Mouse (Mus musculus) testis, adult 2 months (tissue): ENCODE measurements around the gene Bckdha. TPM values are rescaled to one million over a fixed set of nuclear protein-coding genes. Genes with fewer than 3 reads are reported as not detected.

ENCODE experiments used
- H3K27ac ChIP-seq: fragments of 200-500 bp; 2 replicates; pipeline ENCODE4 v1.5.1; 2012; ENCODE audit warnings: low read depth, low read length; ENCODE audit not compliant: control insufficient read depth, insufficient read depth
- H3K27me3 ChIP-seq: fragments of 200-500 bp; 2 replicates; pipeline ENCODE4 v1.6.1; 2012; ENCODE audit warnings: mild to moderate bottlenecking, low read length, moderate library complexity; ENCODE audit not compliant: control insufficient read depth, insufficient read depth
- H3K36me3 ChIP-seq: fragments of 200-500 bp; 2 replicates; pipeline ENCODE4 v1.6.1; 2012; ENCODE audit warnings: mild to moderate bottlenecking, low read length; ENCODE audit not compliant: control insufficient read depth, insufficient read depth
- H3K4me1 ChIP-seq: fragments of 200-500 bp; 2 replicates; pipeline ENCODE4 v1.6.1; 2012; ENCODE audit warnings: low read length; ENCODE audit not compliant: control insufficient read depth, insufficient read depth
- H3K4me3 ChIP-seq: fragments of 200-500 bp; 2 replicates; pipeline ENCODE4 v1.5.1; 2012; ENCODE audit warnings: low read depth, mild to moderate bottlenecking, low read length, moderate library complexity, mixed read lengths; ENCODE audit not compliant: control insufficient read depth
- CTCF ChIP-seq: fragments of 200-500 bp; IDR thresholded peaks from 2 replicates; pipeline ENCODE4 v1.5.1; 2012; ENCODE audit warnings: low read depth, mild to moderate bottlenecking, inconsistent platforms, low read length, moderate library complexity; ENCODE audit not compliant: control insufficient read depth, insufficient read depth, insufficient replicate concordance
- POLR2A ChIP-seq: fragments of 200-500 bp; IDR thresholded peaks from 2 replicates; pipeline ENCODE4 v1.6.1; 2012; ENCODE audit warnings: low read depth, mild to moderate bottlenecking, inconsistent platforms, low read length, moderate library complexity; ENCODE audit not compliant: control insufficient read depth
- polyA plus RNA-seq: library from polyadenylated mRNA; depleted of rRNA; stranded (reverse); fragments of >200 nt; gene quantifications from 2 replicates; pipeline ENCODE4 v1.2.3, GENCODE M21; 2012; rRNA removed

The Bckdha gene
- polyA plus RNA-seq, 1 experiment = 69.0 TPM

DNA sequence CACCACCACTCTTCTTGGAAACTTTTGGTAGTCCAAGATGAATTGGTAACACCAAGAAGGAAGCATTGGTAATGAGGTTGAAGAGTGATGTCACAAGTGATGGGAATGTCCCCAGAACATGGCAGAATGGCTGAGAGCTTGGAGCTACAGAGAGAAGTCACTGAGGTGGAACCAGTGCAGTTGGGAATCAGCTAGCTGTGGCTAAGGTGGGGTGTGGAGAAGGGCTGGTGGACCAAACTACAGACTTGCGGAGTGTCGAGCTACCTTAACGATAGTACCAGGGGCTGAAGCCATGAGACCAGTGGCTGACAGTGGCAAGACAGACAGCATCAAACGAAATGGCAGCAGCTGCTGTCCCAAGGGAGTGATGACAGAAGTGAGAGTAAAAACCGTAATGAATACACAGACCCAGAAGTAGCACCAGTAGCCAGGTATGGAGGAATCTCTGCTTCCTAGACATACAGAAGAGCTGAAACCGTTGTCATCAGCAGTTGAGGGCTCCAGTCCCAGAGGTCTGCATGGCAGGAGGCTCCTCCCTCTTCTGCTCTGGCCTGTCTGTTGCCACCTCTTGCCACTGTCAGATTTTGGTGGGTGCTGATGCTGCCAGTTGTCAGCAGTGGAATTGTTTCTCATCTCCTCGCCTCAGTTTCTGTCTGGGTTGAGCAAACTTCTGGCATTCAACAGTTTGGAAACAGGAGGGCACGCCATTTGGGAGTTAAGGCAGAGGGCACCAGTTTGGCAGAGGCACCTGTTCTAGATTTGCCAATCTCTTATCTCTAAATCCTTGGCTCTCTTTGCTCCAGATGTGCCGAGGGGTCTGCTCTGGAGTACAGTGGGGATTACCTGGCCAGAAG lies 73.2 kb downstream of the Bckdha start:
- H3K27ac ChIP-seq = no peak overlapping the region
- H3K27me3 ChIP-seq = no peaks in the 10 kb centered on the region
- no peak overlapping the region for H3K4me3 ChIP-seq
- TF ChIP-seq CTCF (no peak), POLR2A (no peak)
- no peaks in the 10 kb centered on the region for H3K36me3 ChIP-seq
- no peaks in the 10 kb centered on the region for H3K4me1 ChIP-seq

DNA sequence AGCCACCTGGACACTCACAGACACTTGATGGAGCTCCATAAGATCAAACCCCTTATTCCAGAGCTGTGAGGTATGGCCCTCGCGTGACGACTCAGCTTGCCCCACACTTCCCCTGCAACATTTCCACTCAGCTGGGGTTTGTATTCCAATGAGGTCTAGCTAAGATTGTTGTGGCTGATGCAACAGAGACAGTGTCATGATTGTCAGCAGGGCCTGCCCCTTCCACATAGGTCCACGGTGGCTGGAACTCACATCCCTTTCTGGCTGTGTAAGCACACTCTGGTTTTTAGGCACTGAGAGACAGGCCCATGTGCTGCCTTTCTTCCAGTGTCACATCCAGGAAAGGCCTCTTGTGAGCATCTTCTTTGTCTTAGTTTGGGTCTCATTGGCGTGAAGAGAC lies 74.1 kb downstream of the Bckdha start:
- no peaks in the 10 kb centered on the region for H3K4me1 ChIP-seq

DNA sequence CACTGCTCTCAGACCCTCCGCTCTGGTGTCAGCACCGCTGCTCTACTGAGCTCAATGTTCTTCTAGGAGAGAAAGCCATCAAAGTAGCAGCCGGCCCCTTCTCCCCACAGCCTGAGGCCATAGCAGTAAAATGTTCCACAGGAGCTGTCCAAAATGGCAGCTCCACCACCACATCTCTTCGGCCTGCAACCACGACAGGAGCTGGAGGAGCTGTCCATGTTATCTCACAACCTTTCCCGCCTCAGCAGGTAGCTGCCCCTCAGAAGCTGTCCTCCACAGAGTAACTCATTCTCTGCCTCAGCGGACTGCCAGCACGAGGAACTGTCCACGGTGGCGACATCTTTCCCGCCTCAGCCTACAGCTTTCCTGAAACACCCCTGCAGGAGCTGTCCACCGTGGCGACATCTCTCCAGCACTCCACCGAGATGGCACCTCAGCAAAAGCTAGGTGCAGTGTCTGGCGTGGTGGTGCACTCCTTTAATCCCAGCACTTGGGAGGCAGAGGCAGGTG lies 76.4 kb downstream of the Bckdha start:
- TF ChIP-seq CTCF = no peak
- no peak for TF ChIP-seq POLR2A

More for the DNA sequence above, 74.1 kb downstream of the Bckdha start:
- Histone ChIP-seq H3K36me3 (no peaks in the 10 kb centered on the region), H3K27ac (no peak overlapping the region), H3K27me3 (no peaks in the 10 kb centered on the region), H3K4me3 (no peak overlapping the region)
- TF ChIP-seq CTCF (no peak), POLR2A (no peak)

More for the DNA sequence above, 76.4 kb downstream of the Bckdha start:
- Histone ChIP-seq H3K36me3 (no peaks in the 10 kb centered on the region), H3K27ac (no peak overlapping the region), H3K4me3 (no peak overlapping the region), H3K4me1 (no peaks in the 10 kb centered on the region), H3K27me3 (no peaks in the 10 kb centered on the region)

Other genes starting within 250 kb of the Bckdha start
- gene Cxcl17, start 246.1 kb downstream of the Bckdha start, polyA plus RNA-seq = not detected in 2 replicates
- gene Ceacam1, start 181.4 kb downstream of the Bckdha start, polyA plus RNA-seq = 0.63 and 0.75 TPM in 2 replicates
- gene Ceacam2, start 119.1 kb downstream of the Bckdha start, polyA plus RNA-seq = 32.3 and 35.1 TPM in 2 replicates
- gene Erich4, start 43.1 kb downstream of the Bckdha start, polyA plus RNA-seq = not detected in 2 replicates
- gene Dmac2, start 39.6 kb downstream of the Bckdha start, polyA plus RNA-seq = 53.6 and 57.8 TPM in 2 replicates
- gene B3gnt8, start 32.3 kb downstream of the Bckdha start, polyA plus RNA-seq = 3.1 and 3.9 TPM in 2 replicates
- 466 and 545 TPM in 2 replicates for gene Exosc5, start 183 bp upstream of the Bckdha start, polyA plus RNA-seq
- 17.4 and 19.0 TPM in 2 replicates for gene Tmem91, start 16.2 kb upstream of the Bckdha start, polyA plus RNA-seq
- gene B9d2, start 21.8 kb upstream of the Bckdha start, polyA plus RNA-seq = 18.6 and 19.4 TPM in 2 replicates
- 6.8 and 6.9 TPM in 2 replicates for gene Tgfb1, start 28.0 kb upstream of the Bckdha start, polyA plus RNA-seq
- gene Ccdc97, start 60.1 kb upstream of the Bckdha start, polyA plus RNA-seq = 73.5 and 74.3 TPM in 2 replicates
- gene Hnrnpul1, start 95.8 kb upstream of the Bckdha start, polyA plus RNA-seq = 79.0 and 82.5 TPM in 2 replicates
- 20.8 and 23.7 TPM in 2 replicates for gene Axl, start 129.7 kb upstream of the Bckdha start, polyA plus RNA-seq
- gene Cyp2s1, start 157.9 kb upstream of the Bckdha start, polyA plus RNA-seq = 1.7 and 1.9 TPM in 2 replicates
- gene Cyp2b10, start 238.6 kb upstream of the Bckdha start, polyA plus RNA-seq = 0.08 TPM in 1 of 2 replicates, not detected in the other